Mouse (Mus musculus) gastrocnemius, postnatal 36 days (tissue): Measurements from ENCODE around the gene Mrgprh. TPM values are rescaled to one million over a fixed set of nuclear protein-coding genes. Genes with fewer than 3 reads are reported as not detected.

Experiments
- DNase-seq, 2 experiments: peaks; one replicate each; pipeline ENCODE4 v3.0.0; 2022
- intact Hi-C: fragments of 180-260 bp; cut with DNase I; formaldehyde crosslinking; loops from one replicate; pipeline ENCODE4 v1.15.1; 2025
- long read RNA-seq, 2 experiments: library from polyadenylated mRNA; stranded (forward); transcript quantifications; one replicate each; pipeline ENCODE4 v2.0.0; 2021
- total RNA-seq, 2 experiments: library from RNA; stranded (reverse); gene quantifications; 2 replicates each; pipeline ENCODE4 v1.2.3; 2021

Mrgprh gene
- total RNA-seq = 1 to 10 TPM; 2.1 to 4.1 TPM
- long read RNA-seq, experiment 1 = 0 reads
- long read RNA-seq, experiment 2 = 0 reads

DNA sequence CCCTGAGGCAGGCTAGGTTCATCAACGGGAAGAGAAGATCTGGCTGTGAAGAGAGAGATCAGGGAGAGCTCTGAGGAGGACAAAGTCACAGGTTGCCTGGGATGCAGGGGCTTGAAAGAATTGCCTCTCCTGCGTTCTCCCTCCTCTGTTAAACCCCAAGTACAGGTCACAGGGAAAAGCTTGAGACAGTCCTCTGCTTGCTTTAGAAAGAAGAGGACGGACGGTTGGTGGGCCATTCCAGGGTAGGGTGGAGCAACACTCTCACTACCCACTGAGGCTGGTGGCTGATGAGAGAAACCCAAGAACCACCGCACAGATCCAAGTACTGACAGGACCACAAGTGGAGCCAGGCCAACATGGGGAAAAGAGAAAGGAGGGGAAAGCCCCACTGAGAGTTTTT, at the start of gene Mrgprh:
Gene Mrgprh (plus strand): TSS at position 301 of the 400 bp plus-strand sequence.
- no peak for DNase-seq
- intact Hi-C loops = no loop called here

DNA sequence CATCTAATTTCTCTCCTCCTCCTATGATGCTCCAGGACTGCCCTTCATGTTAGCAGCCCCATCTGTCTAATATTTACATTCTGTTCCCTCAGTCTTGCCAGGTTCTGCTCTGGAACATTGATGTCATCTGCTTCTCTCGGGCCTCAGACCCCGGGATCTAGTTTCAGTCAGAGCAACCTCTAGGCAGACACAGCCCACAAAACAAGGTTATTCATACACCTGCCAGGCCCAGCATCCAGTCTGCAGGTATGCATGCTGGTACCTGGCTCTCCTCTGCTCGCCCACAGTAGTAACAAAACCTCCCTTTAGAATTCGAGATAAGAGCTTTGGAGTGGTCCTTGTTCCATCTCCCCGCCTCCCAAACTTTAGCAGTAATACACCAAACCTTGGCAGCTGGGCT, 45.5 kb upstream of the Mrgprh start:
- no peak for DNase-seq
- intact Hi-C loops = no loop called here

DNA sequence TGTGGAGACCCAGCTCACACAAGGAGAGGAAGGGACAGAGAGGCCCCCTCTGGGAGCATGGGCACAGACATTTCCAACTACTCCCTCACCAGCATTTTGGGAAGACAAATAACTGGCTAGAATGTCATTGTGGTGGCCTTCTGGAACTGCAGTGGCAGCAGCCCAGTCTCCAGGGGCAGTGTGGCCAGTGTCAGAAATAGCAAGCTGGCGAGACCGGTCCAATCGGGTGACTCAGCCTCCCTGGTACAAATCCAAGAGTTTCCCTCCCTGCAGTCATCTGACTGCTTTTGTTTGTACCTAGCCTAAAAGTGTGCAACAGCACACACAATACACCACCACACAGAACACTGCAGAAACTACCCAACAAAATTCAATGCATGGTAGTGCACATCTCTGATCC, 43.6 kb upstream of the Mrgprh start:
- intact Hi-C loops = no loop called here
- no peak for DNase-seq

DNA sequence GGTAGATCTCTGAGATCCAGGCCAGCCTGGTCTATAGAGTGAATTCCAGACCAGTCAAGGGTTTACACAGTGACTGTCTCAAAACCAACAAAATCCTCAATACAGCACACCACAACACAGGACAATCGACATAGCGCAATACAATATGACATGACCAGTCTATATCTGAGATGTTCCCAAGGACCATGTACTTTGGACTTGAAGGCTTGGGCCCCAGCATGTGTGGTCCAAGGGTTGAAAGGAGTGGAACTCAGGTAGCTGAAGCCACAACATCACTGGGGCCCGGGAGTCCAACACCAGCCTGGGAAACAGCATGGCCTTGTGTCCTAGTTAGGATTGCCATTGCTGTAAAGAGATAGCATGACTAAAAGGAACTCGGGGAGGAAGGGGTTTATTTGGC, 43.2 kb upstream of the Mrgprh start:
- no peak for DNase-seq
- intact Hi-C loops = no loop called here

DNA sequence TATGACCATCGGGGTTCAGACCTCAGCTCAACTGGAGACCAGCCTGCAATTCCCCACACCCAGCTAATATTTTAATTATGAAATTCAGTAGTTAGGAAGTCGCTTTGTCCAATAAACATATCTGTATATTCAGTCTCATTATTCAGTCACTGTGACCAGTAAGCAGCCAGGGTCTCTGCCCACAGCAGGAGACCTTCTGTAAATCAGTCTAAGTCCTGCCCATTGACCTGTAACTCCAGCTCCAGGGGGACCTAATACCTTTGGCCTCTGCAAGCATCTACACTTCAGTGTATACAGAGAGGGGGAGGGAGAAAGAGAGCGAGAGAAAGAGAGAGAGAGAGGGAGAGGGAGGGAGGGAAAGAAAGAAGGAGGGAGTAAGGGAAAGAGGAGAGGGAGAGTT, 41.5 kb upstream of the Mrgprh start:
- DNase-seq = no peak
- intact Hi-C loops = no loop called here

DNA sequence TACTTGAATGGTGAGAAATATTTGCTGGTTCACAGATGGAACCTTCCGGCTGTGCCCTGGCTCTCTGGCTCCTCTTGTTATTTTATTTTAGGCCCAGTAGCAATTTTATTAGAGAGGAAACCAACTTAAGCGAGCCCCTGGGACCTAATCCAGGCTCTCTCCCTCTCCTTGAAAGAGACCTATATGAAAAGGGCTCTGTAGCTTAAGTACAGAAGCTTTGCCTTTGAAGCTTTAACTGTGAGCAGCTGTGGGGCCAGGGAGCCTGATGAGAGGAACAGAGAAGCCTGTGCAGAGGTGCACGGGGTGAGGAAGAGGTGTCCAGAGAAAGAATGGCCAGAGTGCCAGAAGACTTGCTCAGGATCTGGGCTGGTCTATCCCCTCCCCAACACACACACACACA, 41.0 kb upstream of the Mrgprh start:
- no peak for DNase-seq
- intact Hi-C loops = no loop called here

DNA sequence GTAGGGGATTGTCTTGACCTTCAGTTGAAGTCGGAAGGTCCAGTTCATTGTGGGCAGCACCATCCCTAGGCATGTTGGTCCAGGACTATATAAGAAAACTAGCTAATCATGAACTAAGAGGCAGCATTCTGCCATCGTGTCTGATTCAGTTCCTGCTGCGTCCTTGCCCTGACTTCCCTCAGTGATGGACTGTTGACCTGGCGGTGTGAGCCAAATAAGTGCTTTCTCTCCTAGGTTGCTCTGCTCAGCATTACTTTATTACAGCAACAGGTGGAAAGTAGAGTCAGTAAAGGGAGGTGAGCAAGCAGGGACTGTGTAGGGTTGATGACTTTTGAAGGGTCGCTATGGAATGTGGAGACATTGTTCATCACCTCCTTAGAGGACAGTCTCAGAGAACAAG, 40.1 kb upstream of the Mrgprh start:
- DNase-seq = no peak
- intact Hi-C loops = no loop called here

DNA sequence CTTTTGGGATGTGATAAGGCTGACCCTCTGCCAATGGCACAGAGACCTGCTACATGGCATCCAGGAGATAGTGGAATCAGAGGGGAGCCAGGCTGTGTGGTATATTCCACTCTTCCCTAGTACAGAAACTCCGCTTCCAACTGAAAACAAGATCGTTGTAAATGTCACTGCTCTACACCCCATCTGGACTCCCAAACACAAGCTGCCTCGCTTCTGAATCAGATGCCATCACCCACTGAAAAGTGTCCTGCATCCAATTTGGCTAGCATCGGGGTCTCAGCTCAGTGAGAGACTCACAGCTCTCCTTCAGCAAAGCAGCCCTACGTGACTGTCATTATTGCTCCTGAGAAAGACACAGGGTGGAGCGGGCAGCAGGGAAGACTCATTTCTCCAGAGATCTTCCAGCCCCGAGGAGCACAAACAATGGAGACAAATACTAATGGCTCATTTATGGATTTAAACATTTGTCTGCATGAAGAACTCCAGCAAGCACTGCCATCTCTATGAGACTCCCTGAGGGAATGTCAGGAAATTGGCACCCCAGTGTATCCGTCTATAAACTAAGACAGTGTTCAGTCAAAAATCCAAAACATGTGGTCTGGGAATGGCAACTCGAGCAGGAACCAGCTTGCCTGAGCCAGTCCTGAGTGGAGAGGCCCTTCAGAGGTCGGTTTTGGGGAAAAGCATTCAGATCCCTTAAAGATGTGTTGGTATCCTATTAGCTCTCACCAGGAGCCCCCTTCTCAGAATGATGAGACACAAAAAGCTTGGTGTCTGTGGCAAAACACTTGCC, 36.2 kb upstream of the Mrgprh start:
- no peak for DNase-seq
- intact Hi-C loops = no loop called here

DNA sequence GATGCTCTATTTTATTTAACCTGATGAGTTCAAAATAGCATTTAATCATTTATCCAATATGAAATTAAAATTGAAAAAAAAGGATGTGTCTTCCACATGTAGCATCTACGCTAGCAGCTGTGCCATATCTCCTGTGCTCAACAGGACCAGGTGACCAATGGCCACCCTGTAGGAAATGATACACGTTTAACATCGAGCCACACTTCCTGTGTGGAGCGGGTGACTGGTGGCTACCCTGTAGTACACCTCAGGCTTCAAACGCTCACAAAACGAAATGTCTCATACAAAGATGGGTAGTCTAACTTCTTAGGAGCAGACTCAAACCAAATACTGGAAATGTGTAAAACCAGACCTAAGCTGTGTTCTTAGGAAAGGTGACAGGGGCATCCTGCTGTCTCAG, 32.0 kb upstream of the Mrgprh start:
- DNase-seq = no peak
- intact Hi-C loops = no loop called here

DNA sequence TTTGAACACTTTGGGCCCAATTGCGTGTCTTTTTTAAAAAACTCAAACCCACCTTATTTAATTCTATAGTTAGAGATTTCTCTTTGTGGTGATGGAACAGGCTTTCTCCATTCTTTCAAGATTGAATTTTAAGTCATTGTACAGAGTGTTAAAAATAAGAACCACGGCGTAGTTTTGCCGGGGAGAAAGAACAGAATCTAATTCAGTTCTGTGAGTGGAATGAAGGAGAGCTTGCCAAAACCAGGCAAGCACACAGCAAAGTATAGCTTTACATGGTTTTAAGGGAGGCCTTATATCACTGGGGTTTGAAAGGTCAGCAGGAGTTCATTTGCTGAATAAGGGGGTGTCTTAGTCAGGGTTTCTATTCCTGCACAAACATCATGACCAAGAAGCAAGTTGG, 31.3 kb upstream of the Mrgprh start:
- intact Hi-C loops = no loop called here
- no peak for DNase-seq

DNA sequence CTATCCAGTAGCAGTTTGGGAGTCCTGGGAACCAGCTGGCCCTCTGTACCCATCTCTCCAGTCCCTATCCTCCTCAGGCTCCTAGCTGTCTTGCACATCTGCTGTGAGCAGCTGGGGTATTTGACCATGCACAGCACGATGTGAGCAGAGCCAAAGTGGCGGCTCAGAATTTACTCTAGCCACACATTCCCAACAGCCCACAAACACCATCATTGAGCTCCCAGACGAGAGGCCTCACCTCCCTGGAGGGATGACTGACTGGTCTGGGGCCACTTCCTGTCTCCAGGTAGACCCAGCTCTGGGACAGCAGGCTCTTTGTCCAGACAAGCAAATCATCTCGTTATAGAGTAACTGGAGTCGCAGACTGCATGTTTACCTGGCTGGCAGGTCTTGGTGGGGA, 30.0 kb upstream of the Mrgprh start:
- DNase-seq = no peak
- intact Hi-C loops = no loop called here

DNA sequence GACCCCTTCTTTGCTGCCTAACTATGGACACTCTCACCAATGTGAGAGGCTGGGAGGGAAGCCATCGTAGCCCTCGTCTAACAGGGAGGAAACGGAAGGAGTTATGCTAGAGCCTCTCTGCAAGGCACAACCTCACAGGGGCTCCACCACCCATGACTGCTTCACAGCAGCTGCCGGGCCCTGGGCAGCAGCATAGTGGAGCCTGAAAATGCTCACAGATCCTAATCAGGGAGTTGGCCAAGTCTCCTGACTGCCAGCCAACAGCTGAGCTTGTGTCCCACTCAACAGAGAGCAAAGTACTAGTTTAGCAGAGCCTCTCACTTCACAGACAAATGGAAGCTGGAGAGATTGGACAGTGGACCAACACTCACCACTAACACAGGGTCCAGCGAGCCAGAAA, 29.4 kb upstream of the Mrgprh start:
- intact Hi-C loops = no loop called here
- peak in 1 of 2 experiments; percentile 21 for DNase-seq

DNA sequence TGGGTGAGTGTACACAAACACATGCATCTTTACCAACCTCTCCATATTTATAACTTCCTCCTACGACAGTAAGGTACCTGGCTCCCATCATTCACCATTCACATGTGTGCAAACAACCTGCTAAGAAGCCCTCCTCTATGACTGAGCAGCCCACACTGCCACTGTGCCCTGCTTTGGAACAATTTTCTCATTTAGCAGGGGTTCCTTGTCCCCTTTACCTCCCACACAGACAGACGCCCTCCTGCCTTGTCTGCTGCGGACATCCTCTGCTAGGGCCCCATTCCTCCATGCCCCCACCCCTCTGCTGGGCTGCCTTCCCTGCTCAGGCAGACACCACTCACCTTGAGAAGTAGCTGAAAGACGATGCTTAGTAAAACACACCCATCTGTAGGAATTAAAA, 28.1 kb upstream of the Mrgprh start:
- intact Hi-C loops = no loop called here
- no peak for DNase-seq

DNA sequence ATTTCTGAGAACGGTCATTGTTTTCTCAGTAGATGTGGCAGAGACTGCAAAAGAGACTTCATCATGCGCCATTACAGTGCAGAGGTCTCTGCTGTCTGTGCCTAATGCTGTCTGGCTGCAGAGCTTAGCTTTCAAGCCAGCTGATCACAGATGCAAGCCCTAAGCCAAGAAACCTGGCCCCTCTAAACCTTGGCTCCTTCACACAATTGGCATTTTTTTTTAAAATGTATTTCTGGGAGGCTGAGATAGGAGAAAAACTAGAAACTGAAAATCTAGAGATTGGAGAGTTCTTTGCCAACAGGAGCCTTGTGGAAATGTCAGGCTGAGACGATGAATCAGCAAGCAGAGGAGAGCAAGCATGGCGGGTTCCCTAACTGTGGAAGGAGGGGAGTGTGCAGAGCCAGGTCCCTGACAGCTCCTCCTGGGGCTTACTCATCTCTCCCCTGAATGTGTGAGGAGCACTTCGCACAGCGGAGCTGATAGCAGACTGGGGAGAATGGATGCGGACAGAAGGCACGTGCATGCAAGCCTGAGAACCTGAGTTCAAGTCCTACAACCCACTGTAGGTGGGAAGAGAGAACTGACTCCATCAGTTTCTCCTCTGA, 26.0 kb upstream of the Mrgprh start:
- no peak for DNase-seq
- intact Hi-C loops = no loop called here

DNA sequence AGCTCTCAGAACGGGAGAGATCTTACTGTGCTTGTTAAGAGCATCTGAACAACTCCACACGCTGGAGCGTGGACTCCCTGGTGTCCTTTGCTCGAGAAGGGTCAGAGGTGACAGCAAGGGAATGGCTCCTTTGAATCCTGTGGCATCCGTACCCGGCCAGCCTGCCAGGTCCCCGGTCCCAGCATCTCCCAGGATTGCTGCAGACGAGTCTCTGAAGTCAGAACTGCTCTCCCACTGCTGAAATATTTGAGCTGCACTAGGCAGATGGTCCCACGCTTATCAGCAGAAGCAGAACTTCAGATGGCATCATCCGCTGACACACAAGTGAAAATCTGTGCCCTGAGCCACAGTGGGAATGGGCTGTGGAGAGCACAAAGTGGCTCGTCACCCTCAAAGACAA, 24.1 kb upstream of the Mrgprh start:
- intact Hi-C loops = no loop called here
- DNase-seq = no peak

DNA sequence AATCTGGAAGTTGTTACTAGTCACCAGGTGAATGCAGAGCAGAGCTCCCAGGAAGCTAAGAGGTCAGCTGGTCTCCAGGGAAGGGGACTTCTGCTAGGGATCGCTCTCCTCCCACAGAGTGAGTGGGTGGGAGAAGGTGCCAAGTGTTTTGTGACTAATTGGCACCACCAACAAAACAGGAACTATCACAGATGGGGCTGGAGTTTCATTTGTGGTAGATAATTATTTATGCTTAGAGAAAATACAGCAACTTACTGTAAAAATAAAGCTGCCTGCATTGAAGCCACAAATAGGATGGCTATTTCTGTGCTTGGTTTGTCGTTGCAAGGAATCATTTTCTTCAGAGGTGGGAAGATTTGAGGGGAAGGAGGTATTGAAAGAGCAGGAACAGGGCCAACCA, 22.0 kb upstream of the Mrgprh start:
- intact Hi-C loops = no loop called here
- no peak for DNase-seq

DNA sequence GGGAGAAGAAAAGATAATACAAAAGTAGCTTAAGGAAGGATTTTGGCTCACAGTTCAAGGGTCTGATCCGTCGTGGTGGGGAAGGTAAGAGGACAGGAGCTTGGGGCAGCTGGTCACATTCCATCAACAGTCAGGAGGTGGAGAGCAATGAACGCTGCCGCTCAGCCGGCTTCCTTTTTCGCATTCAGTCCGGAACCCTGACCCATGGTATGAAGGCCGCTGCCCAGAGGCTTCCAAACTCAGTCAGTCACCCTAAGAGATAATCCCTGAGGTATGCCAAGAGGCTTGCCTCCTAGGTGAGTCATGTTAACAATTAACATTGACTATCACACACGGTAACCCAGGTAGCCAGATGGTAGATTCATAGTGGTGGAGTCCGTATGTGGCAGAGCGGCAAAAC, 21.4 kb upstream of the Mrgprh start:
- no peak for DNase-seq
- intact Hi-C loops = no loop called here

DNA sequence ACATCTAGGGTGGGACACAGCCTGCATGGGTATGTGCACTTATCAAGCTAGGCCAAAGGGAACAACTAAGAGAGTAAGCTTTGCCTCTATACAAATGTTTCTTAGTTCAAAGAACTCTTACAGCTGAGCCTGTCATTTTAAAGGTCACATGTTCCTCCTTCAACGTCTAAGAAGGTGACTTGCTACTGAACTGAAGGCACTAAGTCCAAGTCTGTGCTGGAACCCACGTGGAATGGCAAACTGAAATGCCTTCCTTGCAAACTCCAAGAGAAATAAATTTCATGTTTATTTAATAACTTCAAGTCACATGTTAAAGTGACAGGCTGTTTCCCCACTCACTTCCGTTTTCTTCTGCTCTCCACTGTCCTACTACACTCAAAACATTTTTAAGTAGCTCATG, 18.4 kb upstream of the Mrgprh start:
- intact Hi-C loops = no loop called here

DNA sequence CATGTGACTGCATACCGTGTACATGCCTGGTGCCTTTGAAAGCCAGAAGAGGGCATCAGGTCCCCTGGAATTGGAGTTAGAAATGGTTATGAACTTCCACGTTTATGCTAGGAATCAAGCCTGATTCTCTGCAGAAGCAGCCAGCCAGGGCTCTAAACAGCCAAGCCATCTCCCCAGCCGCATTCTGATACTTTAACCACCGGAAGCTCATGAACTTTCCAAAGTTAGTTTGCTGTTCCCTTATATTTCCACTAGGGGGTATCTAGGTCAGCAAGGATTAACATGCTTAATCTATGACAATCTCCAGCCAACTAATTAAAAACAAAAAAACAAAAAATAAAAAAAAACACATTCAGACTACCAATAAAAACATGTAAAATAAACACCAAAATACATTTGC, 17.8 kb upstream of the Mrgprh start:
- intact Hi-C loops = no loop called here
- DNase-seq = no peak

More for the DNA sequence above, 18.4 kb upstream of the Mrgprh start:
- DNase-seq = no peak

DNA sequence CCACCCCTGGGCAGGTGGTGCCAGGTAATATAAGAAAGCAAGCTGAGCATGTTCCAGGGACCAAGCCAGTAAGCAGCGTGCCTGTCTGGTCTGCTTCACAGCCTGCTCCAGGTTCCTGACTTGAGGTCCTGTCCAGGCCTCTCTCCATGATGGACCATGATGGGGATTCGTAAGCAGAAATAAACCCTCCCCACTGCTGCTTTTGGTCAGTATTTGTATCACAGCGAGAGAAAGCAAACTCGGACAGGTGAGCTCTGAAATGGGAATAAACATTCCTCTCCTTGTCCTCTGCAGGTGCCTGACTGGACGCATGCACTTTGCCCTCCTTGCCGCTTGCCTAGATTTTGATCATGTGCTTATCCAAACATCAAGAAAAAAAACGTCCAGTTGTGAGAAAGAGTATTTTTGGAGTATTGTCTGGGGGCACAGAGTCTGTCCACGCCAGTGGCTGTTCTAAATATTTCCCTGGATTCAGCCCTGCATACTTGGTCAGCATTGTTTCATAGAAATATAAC, 16.8 kb upstream of the Mrgprh start:
- intact Hi-C loops = no loop called here
- DNase-seq = no peak

DNA sequence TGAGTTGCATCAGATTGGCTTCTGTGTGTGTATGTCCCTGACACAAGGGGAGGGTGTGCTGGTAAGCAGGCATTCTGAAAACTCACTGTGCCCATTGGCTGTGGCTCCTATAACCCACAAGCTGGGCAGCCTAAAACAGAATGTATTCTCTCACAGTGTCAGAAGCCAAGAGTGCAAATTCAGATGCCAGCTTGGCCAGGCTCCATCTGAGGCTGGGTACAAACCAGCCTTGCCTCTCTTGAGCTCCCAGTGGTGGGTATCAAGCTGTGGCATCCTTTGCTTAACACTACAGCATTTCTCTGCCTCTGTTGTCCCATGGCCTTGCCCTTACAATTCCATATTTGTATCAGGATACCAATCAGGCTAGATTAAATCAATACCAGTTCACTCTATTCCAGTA, 11.7 kb upstream of the Mrgprh start:
- no peak for DNase-seq
- intact Hi-C loops = no loop called here

DNA sequence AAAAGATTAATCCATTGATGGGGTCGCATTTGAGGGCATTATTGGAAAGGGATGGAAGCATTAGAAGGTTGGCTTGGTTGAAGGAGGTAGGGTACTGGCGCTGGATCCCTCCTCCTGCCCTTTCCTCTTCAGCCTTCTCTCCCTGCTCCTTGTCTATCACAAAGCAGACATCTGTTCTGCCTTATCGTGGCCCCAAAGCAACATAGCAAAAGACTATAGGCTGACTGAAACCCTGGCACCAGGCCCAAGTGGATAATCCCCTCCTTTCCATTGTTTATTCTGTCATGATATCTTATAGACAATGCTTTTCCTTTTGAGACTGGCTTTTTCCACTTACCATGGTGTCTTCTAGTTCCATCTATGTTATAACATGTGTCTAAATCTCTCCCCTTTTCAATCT, 10.4 kb upstream of the Mrgprh start:
- no peak for DNase-seq
- intact Hi-C loops = no loop called here
